12 mouse cellular contexts compared by ENCODE assay signal in the genomic region with DNA sequence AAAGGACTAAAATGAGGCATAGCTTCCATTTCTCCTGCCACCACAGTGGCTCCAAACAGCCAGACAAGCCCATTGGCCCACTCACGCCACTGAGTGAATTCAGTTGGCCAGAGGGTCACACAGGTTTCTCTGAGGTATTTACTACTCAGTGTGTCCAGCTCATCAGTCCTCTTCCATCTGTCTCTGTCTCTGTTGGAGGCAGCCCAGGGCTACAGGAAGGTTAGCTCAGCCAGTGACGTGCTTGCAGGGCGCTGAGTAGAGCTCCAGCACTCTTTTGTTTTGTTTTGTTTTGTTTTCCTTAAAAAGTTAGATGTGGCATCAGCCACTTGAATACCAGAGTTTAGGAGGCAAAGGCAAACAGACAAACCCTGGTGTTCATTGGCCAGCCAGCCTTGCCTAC.
"Had no signal": no experiment of that assay in that cellular context is flagged by ENCODE, and none has a peak within 500 bp of the region (broad histone marks: within the 10 kb centered on the region; RNA-seq: fewer than 3 reads in every experiment).

No protein-coding gene starts in this region.

- DNase-seq: kidney, postnatal 36 days; layer of hippocampus, adult 9-11 months; liver; liver, embryonic 13.5 days; liver, postnatal 0 days; lung, postnatal 14 days; midbrain, embryonic 14.5 days had no signal

- H3K4me1 ChIP-seq: limb, embryonic 12.5 days; liver, embryonic 13.5 days had no signal

- H3K27me3 ChIP-seq: limb, embryonic 12.5 days; liver, embryonic 13.5 days; lung, embryonic 15.5 days; neural tube, embryonic 15.5 days had no signal

- H3K27ac ChIP-seq: limb, embryonic 12.5 days; liver, embryonic 13.5 days; neural tube, embryonic 15.5 days; stomach, postnatal 0 days had no signal

- H3K36me3 ChIP-seq: liver, embryonic 13.5 days had no signal

- H3K4me3 ChIP-seq: limb, embryonic 12.5 days; liver, embryonic 13.5 days; lung, embryonic 15.5 days; myocyte; neural tube, embryonic 15.5 days had no signal
